Mouse (Mus musculus) right cerebral cortex, postnatal 36 days (tissue): Measurements from ENCODE around the gene Nhlrc4.

ENCODE experiments used
- DNase-seq, 2 experiments: peaks; one replicate each; pipeline ENCODE4 v3.0.0; 2022; ENCODE audit warnings: low spot score in 2 of 2, mixed read lengths in 1 of 2

The Nhlrc4 gene

DNA sequence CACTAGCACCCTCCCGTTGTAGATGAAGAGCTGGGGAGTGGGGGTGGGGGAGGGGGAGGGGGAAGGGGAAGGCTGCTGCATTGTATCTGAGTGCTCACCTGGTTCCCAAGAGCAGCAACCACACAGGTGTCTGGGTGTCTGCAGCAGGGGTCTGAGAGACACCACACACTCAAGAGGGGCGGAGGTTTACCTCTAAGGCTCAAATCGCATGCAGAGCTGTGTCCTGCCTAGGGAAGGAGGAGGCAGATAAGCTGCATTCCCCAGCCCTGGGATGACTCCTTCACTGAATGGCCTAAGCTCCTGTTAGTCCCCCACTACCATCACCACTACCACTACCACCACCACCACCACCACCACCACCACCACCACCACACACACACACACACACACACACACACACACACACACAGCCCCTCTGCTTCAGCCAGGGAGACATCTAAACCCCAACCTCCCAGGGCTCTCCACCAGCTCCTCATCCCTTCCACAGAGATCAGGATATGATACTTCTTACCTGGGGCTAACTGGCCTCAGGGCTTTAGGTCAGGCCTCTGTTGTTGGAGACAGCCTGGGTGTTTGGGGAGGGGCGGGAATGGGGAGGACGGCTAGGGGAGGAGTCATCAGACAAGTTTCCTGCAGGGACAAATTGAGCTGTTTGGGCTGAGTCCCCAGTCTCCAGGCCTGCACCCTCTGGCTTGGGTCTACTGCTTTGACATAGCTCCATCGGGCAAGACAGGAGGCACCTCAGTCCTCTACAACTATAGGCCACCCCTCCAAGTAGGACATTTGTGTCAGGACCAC lies at the start of gene Nhlrc4, which contains the start of gene Pigq:
TSS of gene Nhlrc4 (minus strand) at position 596 of the 798 bp plus-strand sequence.
TSS of gene Pigq (minus strand) at position 571 of the 798 bp plus-strand sequence.
- DNase-seq, result no peak

DNA sequence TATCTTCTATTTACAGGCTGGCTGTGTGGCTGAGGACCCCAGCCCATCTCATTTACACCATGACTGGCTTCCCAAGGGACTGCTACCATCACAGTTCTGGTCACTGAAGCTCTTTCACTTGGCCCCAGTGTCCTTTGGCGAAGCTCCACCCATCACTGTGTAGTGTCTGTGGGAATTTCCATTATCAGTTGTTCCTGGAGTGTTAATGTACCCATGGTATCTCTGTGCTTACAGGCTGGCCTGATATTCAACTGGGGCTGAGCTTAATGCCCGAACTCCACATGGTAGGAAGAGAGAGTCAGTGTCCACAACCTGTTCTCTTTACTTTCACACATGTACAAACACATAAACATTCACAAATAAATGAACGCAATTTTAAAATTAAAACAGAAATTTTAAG lies 48.7 kb upstream of the Nhlrc4 start:
- no peak for DNase-seq

DNA sequence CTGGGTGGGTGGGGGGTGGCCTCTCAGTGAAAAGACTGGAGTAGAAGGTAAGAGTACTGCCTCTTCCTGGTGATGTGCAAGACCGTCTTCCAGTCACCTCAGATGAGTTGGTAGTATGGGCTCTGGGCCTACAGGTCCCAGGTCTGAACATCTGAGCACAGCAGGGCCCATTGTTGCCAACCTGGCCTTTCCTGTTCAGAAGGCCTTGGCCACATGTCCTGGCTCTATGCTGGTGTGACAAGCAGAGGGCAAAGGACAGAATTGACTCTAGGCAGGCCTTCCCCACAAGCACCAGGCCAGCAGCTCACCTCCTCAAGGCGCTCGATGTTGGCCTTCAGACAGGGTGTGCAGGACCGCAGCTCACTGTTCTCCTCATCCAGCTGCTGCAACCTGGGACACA lies 47.5 kb upstream of the Nhlrc4 start:
- no peak for DNase-seq

DNA sequence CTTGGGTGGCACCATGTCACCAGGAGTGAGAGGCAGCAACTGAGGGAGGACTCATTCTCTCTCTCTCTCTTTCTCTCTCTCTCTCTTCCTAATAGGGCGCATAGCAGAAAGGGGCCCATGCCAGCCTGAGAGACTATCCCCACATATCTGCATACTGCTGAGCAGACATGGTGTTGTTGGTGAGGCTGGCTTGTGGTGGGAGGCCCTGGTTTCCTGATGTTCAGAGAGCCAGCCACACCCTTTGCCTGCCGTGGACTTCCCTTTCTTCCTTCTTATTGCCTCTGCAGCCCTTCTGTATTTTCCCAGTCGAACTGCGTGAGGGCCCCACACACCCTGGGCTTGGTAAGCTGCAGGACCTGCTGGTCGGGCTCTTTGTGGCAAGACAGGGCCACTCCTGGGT lies 45.6 kb upstream of the Nhlrc4 start:
- DNase-seq, result no peak

DNA sequence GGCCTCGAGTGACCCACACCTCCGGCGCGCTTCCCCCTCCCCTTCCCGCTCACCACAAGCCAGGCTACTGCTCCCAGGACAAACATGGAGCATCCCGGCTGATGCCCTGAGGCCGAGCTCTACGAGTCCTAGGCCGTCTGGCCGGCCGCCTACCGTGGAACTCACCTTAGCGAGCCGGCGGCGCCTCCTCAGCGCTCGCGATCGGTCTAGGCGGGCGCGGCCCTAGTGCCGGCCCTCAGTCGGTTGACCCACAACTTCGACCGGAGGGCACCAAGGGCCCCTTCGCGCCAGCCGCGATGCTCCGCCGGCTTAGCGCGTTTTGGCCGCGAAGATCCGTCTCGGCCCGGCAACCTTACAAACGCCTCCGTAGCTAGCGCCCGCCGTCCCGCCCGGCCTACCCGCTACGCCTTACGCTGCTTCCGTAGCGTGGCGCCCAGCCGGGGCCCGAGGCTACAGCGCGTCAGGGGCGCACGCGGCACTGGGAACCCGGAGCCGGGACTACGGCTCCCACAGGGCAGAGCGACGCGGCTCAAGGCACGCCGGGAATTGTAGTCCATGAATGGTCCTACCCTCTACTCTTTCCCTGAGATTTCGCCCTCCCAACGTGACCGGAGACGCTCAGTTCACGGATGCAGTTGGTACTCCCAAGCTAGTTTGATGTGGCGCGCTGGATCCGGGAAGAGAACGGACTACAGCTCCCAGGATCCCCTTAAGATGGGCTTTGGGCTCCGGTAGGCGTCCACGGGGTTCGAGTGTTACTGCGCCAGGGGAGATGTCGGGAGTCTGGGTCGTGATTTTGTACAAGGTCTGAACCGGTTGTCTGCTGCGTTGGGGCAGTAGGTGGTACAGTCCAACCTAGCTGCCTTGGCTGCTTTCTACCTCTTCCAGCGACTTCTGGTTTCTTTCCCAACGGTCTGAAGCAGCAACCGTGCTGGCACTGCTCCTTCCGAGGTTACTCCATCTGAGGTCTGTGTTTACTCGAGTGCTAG lies 40.8 kb upstream of the Nhlrc4 start, which contains the start of gene Capn15:
TSS of gene Capn15 (minus strand) at position 491 of the 989 bp plus-strand sequence.
- DNase-seq, result peak; percentile 95 to 97

DNA sequence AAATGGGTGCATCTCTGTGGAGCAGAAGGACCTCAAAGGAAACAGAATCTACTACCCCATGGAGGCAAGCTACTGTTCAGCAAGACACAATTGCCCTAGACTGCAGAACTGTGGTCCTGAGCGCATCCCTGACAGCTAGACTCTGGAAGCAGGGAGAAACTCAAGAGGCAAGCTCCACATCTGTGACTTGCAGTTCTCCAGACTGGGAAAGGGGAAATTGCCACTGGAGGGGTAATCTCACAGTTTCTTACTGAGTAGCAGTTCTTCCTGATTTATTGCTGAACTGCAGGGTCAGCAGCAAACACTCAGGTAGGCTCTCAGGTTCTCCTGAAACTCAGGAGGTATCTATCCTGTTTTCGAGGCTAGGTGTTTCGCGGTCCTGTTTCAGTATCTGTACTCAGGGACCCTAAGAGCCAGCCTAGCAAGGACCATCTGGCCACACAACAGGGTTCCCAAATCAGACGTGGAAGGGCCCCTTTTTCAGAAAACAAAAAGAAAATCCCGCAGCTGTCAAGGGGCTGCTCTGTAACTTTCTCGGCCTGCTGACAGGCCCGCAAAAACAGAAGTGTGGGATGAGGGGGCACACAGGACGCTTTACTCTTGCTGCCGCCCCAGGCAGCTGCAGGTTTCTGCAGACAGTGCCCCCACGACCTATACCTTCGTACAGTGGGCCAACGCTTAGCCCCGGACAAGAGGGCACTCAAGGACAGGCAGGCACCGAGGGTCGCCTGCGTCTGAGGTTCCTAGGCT lies 40.0 kb upstream of the Nhlrc4 start:
- DNase-seq, result no peak

DNA sequence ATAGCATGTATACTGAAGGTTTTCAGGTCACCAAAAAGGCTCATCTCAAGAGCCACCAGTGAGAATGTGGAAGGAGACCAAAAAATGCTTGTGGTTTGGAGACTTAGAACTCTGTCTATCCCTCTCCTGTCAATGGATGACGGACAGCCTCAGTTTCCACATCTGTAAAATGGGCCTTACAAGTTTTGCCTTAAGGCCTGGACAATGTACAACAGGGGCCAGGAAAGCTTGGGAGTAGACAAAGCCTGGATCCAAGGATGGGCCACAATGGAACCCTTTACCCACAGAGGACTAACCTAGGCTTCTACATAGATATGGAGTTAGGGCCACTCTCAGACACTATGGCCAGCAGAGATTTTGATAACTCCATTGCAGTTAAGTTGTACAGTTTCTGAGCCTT lies 39.3 kb upstream of the Nhlrc4 start:
- DNase-seq, result no peak

DNA sequence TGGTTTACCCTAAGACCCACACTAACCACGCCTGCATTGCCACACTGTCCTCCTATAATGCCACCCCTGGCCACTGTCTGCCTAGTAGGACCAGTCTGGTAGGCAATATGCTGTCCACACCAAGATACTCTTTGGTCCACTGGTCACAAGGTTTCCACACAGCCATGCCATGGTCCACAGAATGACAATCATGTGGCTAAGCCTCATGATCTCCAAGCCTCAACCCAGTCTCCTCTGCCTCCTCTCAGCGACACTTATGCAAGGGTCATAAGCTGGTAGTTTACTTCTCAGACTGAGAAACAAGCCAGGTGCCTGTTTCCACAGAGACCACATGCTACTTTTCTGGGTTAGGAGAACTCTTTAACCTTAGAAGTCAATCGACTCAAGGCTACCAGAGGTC lies 38.2 kb upstream of the Nhlrc4 start:
- no peak for DNase-seq

DNA sequence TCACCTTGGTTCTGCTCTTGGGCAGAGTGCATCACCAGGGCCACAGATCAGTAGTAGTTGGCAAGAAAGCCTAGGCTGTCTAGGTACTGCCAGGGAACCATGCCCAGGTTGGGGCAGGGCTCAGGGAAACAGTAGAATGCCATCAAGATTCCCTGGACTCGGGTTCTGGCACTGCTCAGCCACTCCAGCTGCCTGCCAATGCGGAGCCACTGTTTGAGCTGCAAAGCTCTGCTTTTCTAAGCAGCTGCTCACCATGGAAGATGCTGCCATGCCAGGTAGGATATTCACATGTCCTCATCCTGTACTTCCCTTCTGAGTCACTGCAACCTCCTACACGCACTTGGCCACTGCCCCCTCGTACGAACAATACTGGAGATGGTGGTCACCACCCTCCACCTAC lies 36.1 kb upstream of the Nhlrc4 start:
- DNase-seq, result peak; percentile 29 to 49

DNA sequence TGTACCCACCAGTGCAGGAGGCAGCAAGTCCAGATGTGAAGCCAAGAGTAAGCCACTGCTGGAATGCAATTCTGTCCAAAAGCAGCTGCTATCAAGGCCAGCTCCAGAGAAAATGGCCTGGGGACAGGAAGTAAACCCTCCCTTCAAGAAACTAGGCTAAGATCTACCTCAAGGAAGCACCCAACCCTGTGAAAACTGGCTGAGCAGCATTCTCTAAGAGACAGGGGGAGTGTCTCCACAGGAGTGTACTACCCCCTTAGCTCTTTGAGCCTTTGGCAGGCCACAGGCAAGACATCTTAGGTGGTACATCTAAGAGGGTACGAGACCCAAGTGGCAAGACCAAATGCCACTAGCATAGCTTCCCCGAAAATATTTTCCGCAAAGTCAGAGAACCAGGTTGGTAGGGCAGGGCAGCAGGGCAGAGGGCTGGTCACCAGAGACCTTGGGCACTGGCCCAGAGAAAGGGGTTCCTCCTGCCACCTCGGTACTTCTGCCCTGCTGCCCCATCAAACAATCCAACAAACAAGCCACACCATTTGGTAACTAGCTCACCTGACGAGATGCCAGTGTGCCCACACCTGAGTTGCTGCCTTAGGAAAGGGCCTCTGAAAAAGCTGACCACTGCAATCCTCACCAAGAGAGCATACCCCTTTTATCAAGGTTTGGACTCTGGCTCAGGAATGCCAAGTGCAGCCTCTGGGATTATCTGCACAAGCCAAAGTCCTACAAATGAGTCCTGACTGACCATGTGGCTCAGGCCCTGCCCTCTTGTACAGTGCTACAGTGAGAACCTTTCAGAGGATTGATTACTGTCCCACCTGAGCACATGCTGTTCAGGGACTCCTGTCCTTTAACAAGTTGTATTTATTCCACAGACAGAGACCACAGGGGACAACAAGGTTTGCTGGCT lies 35.3 kb upstream of the Nhlrc4 start:
- no peak for DNase-seq

DNA sequence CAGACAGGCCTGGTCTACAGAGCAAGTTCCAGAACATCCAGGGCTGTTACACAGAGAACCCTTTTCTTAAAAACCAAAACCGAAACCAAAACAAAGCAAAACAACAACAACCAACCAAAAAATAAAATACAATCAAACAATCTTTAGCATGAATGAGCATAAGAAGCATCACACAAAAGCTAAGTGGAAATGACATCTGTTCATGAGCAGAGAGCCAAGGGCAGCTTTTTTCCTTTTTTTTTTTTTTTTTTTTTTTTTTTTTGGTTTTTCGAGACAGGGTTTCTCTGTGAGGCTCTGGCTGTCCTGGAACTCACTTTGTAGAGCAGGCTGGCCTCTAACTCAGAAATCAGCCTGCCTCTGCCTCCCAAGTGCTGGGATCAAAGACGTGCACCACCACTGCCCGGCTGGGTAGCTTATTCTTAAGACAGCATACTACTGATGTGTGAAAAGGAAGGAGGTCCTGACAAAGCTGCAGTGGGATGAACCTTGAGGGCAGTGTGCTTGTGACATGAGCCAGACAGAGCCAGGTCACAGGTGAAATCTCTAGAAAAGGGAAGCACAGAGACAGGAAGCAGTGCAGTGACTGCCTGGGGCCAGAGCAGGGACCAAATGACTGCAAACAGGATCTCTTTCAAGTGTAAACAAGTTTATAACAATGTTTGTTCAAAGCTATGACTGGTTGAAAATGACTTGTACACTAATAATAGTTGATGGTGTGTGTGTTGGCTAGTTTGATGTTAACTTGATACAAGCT lies 26.4 kb upstream of the Nhlrc4 start:
- DNase-seq, result no peak

DNA sequence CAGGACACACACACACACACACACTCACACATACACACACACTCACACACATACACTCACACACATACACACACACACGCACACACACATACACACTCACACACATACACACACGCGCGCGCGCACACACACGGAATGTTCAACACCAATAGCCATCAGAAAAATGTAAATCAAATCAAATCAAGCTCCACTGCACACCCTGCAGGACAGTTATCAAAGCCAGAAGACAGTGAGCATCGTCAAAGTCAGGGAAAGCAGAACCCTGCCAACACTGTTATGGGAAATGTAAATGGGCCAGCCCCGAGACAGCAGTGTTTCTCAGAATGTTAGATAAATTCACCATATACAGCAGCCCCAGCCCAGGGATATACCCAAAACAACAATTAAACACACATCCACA lies 25.7 kb upstream of the Nhlrc4 start:
- DNase-seq, result no peak

DNA sequence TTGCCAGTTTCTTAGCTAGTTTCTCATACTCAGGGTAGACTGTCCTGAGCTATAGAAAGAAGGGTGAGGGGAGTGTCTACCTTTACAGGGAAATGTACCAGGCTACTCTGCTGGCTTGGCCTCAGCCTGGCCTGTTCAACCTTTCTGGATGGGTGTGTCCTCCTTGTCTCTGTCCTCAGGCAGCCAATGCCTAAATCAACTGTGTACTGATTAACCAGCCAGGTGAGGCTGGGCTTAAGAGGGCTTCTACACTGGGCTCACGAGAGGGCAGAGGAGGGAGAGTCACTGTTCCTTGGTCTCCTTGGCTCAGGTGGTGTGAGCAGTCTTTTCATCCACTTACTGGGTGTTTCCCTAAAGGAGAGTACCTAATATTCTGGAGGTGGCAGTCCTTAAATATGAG lies 23.4 kb upstream of the Nhlrc4 start:
- no peak for DNase-seq

DNA sequence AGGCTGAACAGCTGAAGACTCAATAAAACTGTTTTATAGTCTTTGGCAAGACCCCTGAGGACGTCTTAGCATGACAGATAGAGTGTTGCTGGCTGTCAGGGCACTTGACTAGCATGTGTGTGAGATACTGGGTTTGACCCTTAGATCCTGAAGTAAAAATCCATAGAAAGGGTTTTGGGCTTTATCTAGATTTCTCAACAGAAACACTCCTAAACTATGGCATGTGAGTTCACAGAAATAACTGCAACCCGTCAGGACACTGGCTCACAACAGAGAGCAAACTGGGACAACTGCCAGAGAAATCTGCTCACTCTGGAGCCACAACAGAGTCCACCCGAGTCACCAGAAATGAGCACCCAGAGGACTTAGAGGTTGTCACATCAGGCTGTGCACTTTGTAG lies 22.9 kb upstream of the Nhlrc4 start:
- no peak for DNase-seq

DNA sequence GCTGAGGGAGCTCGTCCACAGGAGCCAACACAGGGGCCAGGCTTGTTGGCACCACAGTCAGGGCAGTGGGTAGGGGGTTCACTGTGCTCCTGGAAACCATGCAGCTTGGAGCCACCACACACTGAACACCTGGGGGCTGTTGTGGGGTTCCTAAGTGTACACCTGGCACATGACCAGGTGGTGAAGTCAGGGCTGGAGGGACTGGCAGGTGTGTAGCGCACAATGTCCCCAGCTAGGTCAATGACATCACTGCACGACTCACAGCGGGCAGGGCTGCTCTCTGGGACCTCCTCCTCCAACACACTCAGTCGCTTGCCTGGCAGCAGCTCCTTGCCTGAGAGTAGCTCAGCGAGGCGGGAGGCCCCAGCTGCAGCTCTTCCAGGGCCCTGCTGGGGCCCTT lies 19.5 kb upstream of the Nhlrc4 start:
- no peak for DNase-seq

DNA sequence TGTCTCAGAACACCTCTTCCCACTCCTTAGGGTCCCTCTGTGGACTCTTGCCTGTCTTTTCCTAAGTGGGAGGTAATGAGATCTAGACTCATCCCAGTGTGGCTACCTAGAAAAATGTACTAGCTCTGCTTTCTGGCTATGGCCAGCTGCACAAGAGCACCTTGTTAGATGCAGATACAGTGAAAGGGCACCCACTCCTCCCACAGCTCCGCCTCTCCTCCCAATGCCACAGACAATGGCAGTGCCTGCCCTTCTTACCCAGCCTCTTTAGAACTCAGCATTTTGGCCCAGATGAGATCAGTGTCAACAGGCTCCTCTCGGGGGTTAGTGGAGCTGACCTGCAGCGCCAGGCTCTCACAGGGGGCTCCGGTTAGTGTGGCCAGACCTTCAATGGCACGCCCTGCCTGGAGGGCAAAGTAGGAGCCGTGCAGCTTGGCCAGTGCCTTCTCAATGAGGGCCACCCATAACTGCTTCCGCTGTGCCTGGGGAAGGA lies 17.7 kb upstream of the Nhlrc4 start:
- DNase-seq, result no peak

DNA sequence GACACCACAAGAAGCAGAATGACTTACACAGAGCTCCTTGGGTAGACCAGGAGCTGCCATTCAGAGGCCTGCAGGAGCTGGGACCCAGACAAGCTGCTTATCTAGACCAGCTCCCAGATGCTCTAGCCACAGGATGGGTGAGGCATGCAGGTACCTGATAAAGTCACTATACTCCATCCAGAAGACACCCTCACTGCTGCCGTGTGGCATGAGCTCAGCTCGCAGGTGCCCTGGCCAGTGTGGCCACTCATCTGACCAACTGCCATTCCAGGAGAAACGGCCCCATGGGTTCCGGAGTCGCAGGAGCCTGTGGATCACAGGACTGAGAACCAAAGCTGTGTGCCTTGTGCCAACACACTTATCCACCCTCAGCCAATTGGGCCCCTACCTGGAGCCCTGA lies 16.8 kb upstream of the Nhlrc4 start:
- no peak for DNase-seq

DNA sequence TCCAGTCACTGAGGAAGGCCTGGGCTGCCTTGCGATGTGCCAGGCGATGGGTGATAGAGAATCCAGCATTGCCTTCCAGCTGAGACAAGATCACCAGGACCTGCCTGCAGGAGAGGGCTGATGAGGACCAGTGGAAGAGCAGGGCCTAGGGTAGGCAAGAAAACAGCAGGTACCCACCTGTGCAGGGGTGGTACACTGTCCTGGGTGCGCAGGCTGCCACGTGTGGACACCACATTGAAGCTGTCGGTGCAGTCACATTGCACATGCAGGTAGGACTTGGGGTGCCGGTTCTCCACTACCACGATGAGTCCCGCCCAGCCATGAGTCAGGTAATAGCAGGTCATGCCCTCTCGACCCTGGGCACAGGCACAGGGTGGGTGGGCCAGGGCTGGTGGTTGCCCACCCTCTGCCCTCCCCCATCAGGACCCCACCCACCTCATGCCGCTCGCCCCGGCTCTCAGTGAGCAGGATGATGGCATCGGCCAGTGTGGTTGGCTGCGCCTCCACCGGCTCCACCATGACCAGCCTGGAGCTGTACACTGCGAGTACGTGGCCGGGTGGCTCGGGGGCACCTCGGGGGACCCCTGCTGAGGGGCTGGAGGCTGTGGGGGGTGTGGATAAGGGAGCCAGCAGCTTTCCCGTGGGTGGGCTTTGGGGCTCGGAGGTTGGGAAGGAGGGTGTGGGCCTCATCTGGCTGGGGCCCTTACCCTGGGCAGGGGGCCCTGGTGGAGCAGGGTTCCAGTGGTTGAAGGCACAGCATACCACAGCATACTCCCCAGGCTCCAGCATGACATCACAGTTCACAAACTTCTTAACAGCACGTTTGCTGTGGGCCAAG lies 15.1 kb upstream of the Nhlrc4 start:
- DNase-seq, result no peak
